Mouse (Mus musculus) heart, adult 8-10 months (tissue): Measurements from ENCODE around the gene Pclo. TPM values are rescaled to one million over a fixed set of nuclear protein-coding genes. Genes with fewer than 3 reads are reported as not detected.
"Not testable (repeated sequence)": the region's sequence is repeated elsewhere in the genome, so short reads cannot be mapped to it uniquely, and the experiment has no call there.

Experiments used
- DNase-seq: peaks from one replicate; pipeline ENCODE4 v3.0.0; 2022; ENCODE audit warnings: low spot score
- total RNA-seq, 4 experiments: library from RNA; stranded (reverse); gene quantifications; 2 replicates each; pipeline ENCODE4 v1.2.4; 2022

Gene Pclo
- total RNA-seq: under 1 TPM; 0.22 to 0.35 (median 0.32) TPM

- DNase-seq: peak; percentile 3
These were observed at the start of gene Pclo for GRCm38 (mm10) chr5:14514631-14515523. Gene Pclo, plus strand, starts transcription at chr5:14514918.

DNA sequence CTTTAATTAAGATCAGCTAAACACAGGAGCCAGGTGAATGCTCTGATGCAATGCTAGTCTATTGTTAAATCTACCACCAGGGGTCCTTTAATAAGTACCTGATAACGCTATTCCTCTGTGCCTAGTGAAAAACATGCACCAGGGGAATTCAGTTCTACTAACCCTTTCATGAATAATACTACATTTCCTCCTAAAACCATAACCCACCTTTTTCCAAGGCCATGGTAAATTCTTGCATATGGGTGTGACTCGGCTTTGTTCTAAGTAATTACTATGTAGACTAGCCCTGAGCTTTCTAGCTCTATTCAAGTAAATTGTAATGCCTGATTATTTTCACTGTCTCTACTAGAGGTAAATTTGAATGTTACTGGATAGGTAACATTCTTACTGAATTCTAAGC, 20.3 kb upstream of the Pclo start:
- not testable (repeated sequence) for DNase-seq

GRCm38 (mm10) chr5:14508522-14508921, 6.2 kb upstream of the Pclo start:
- DNase-seq: no peak

- no peak for DNase-seq
These were observed 5.1 kb upstream of the Pclo start for GRCm38 (mm10) chr5:14509621-14510020.

DNA sequence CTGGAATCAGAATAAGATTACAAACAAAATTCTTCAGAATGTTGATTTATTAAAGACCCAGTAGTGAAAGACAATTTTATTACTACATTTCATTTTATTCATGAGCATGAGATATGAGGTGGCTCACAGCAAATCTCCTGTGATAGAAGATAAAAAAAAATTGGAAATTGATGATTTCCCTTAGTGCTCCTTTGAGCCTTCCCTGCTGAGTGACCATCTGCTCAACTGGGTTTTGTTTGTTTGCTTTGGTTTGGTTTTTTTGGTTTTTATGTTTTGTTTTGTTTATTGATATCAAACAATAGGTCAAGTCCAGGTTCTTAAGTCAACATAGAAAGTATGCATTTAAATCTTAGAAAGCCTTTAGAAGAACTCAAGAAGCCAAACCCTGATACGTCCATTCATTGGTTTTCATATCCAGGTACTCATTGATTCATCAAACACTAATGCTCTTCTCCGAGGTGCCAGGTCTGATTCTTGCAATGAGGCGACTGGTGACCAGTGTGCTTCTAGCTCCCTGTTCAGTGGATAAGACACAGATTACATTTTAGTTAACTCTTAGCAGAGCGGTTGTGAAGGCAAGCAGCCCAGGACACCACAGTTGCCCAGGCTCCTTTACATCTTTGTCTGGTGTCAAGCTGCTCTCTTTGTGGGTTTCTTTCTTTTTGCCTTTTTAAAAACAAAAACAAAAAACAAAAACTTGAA, 3.6 kb downstream of the Pclo start:
- no peak for DNase-seq

- DNase-seq: no peak
These were observed 7.3 kb downstream of the Pclo start for GRCm38 (mm10) chr5:14522006-14522405.

DNA sequence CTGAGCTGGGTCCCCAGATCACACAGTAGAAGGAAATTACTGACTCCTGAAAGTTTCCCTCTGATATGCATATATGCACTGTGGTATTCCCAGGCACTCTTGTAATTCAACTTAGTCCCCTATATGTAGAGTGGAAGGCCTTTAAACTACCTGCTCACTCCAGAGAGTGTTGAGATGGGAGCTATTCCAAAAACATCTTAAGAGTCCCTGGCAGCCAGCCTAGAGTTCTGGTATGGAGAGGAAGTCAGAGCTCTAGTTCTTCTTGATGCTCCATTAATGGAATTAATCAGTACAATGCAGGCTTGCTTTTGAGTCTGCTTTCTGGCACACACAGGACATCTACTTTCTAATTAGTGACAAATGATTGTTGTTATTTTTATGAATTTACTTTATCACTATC, 11.3 kb downstream of the Pclo start:
- no peak for DNase-seq

DNA sequence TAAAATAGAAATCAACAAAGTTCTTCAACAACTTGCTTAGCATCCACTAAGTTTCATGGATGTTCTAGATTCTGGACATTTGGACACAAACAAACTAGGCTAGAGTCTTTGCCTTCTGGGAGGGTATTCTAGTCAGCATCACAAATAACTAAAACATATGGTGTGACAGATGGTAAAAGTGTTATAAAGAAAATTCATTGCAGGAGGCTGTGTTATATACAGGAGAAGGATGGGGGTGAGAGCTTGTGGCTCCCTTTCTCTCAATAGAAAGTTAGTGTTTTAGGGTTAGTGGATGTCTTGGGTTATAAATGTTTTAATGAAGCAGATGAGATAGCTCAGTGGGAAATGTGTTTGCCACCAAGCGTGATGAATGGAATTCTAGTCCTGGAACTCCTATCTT, 13.1 kb downstream of the Pclo start:
- DNase-seq: no peak

- no peak for DNase-seq
These were observed 17.2 kb downstream of the Pclo start for GRCm38 (mm10) chr5:14531906-14532305.

GRCm38 (mm10) chr5:14539346-14539745, 24.6 kb downstream of the Pclo start:
- DNase-seq: no peak

DNA sequence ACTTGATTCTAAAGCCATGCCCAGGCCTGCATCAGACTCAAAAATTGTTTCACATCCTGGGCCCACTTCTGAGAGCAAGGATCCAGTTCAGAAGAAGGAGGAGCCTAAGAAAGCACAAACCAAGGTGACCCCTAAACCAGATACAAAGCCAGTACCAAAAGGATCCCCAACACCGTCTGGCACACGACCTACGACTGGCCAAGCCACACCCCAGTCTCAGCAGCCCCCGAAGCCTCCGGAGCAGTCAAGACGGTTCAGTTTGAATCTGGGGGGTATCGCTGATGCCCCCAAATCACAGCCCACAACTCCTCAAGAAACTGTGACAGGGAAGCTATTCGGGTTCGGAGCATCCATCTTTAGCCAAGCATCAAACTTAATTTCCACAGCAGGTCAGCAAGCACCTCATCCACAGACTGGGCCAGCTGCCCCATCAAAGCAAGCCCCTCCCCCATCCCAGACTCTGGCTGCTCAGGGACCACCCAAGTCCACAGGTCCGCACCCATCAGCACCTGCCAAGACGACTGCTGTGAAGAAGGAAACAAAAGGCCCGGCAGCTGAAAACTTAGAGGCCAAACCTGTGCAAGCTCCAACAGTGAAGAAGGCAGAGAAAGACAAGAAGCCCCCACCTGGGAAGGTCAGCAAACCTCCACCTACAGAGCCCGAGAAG, 25.4 kb downstream of the Pclo start:
- no peak for DNase-seq

- DNase-seq: no peak
These were observed 60.9 kb downstream of the Pclo start for GRCm38 (mm10) chr5:14575626-14576025.

DNA sequence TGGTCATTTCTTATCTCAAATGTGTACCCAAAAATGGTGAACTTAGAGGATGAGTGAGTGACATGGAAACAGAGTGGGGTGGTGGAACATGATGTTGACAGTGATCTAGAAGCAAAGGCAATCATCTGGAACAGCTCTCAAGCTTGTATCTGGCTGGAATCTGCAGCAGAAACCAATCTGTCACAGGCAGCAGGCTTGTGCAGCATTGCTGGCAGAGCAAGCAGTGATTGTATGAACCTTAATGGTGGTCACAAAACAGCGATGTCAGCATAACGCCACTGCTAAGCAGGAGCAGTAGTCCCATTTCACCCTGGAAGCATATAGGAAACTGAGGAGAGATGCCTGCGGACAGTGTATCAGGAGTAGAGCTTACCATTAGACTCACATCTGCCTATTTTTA, 76.8 kb downstream of the Pclo start:
- no peak for DNase-seq

GRCm38 (mm10) chr5:14595426-14596013, 80.8 kb downstream of the Pclo start:
- no peak for DNase-seq

DNA sequence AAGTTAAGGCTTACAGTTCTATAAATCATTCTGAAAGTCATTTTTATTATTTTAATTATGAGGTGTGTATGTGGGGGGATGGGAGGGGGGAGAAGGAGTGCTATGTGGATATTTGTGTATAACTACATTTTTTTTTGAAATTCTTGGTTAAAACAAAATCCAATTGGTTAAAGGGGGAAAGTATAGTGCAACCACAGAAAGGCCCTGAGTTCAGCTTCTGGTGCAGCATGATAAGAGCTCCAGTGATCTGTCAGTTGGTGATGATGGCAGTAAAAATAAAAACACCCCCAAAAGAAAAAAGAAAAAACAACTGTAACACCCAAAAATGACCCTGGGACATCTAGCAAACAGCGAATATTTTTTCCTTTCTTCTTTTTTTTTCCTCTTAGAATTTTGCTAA, 93.6 kb downstream of the Pclo start:
- DNase-seq: no peak

GRCm38 (mm10) chr5:14621146-14621545, 106.4 kb downstream of the Pclo start:
- no peak for DNase-seq

DNA sequence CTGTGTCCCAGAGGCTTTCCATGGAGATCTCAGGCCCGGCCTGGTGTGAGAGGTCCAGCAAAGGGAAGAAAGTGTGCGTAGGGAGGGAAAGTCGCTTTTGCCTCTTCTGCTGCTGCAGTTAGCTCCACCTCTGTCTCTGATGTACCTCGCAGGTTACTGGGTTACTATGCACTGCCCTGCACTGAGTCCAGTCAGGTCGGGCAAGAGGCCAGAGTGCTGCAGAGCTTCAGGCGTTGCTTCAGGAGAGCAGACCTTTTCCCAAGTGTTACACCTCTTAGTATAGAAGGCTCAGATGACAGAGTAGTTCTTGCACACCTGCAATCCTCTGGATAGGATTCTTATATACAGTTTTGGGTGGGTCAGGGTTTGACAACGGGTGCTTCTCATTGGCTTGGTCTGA, 108.6 kb downstream of the Pclo start:
- no peak for DNase-seq

DNA sequence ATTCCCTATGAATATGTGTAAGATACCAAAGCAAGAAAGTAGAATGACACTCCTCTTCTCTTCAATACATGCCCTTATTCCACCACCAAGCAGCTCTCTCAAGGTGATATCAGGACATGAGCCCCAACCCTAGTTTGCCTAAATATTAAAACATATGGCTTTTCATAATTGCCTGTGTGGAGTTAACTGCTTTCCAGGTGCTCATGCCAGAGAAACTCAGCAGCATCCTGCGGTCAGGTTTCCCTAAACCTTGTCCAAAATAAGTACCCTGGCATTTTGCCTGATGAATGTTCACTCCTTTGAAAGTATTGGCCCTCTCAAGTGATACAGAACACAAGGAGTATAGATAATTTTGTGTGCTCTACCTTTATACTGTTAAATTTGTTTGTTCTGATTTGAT, 126.5 kb downstream of the Pclo start:
- DNase-seq: no peak

DNA sequence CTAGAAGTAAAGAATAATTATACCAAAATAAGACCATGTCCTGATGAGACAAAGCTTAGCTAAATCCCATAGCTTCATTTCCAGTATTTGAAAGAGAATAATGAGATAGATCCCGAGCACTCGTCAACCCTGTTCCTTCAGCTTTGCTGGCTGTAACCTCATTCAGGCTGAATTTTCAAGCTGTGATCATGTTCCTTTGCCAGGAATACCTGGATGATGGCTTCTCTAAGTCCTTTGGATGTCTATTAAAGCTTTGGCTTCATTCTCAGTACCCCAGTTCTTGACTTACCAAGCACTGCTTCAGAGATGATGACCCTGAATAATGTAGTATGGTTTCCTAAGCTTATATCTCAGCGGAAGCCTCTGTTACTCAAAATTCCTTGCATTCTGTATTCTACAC, 131.1 kb downstream of the Pclo start:
- no peak for DNase-seq

DNA sequence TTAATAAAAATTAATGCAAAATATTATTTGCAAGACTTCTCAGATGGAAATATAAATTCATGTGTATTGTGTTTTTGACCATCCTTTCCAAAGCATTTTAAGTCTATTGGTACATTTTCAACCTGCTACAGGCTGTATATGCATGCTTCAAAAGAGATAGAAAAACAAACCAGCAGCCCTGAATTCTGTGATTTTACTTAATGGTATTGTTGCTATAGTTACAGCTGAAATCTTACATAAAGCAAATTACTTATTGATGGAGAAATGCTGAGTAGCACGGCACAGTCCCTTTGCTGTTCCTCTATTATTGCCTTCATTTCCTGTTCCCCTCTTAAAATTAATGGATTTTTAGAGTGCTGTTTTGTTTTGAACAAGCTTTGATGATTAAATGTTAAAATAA, 145.9 kb downstream of the Pclo start:
- no peak for DNase-seq

DNA sequence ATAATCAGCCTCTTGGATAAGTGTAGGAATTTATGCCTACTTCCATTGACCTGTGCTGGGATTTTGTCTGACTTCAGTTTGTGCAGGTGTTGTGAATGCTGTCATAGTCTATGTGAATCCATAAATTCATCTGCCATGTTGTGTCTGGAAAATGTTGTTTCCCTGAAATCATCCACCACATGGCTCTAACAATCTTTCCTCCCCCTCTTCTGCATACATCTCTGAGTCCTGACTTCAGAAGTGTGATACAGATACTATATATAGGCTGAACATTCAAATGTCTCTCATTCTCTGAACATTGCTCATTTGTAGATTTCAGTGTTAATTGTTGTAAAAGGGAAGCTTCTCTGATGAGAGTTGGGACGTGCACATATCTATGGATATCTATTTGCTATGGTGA, 147.5 kb downstream of the Pclo start:
- no peak for DNase-seq

DNA sequence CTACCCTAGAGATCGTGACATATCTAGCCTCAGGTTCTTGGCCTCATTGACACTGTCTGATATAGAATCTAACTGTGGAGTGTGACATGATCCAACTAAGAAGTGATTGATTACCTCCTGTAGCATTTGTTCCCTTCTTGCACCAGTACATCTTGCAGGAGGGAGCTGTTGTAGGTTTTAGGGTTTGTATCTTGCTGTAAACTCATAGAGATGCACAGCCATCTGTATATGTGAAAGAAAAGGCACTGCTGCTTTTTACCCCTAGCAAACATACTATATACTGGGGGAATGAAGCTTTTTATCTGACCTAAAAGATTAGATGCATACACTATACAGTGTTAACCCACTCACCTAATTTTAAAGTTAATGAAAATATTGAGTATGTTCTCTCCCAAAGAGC, 147.9 kb downstream of the Pclo start:
- no peak for DNase-seq
